Mouse (Mus musculus): Measurements from ENCODE around the gene Dnajb6.

- no peak for TF ChIP-seq CTCF (IDR thresholded peaks at IDR 0.05; ENCODE audit: low read depth)
- no peak for TF ChIP-seq EP300 (optimal IDR thresholded peaks at IDR 0.05)
Measured at GRCm38 (mm10) chr5:29778029-29778428, 42.5 kb downstream of the Dnajb6 start.

All from stomach, postnatal 0 days (tissue).